Mouse (Mus musculus) left cerebral cortex, adult 2 months (tissue): ENCODE data around the gene Plekha7. TPM values are rescaled to one million over a fixed set of nuclear protein-coding genes. Genes with fewer than 3 reads are reported as not detected.
A peak's percentile ranks its signal among the peaks of the same experiment; 100 is the strongest.

Experiments
- DNase-seq, 2 experiments: peaks; one replicate each; pipeline ENCODE4 v3.0.0; 2021 to 2022; ENCODE audit warnings: low spot score in 2 of 2, mixed read lengths in 1 of 2; ENCODE audit errors: extremely low spot score in 1 of 2
- H3K27ac ChIP-seq: fragments of 200-600 bp; 2 replicates; pipeline ENCODE4 v1.8.1; 2022
- H3K4me3 ChIP-seq: fragments of 200-600 bp; 2 replicates; pipeline ENCODE4 v1.8.1; 2022
- CTCF ChIP-seq: fragments of 200-600 bp; IDR thresholded peaks from 2 replicates; pipeline ENCODE4 v1.8.1; 2022; ENCODE audit warnings: antibody characterized with exemption, mild to moderate bottlenecking, moderate library complexity
- intact Hi-C: fragments of 180-260 bp; cut with DNase I; formaldehyde crosslinking; loops from one replicate; pipeline ENCODE4 v1.15.1; 2025
- total RNA-seq, 2 experiments: library from RNA; stranded (reverse); gene quantifications; 2 replicates each; pipeline ENCODE4 v1.2.3; 2021

The Plekha7 gene
- total RNA-seq, 2 experiments from 2014 or later, result 25.5 to 31.0 TPM

DNA sequence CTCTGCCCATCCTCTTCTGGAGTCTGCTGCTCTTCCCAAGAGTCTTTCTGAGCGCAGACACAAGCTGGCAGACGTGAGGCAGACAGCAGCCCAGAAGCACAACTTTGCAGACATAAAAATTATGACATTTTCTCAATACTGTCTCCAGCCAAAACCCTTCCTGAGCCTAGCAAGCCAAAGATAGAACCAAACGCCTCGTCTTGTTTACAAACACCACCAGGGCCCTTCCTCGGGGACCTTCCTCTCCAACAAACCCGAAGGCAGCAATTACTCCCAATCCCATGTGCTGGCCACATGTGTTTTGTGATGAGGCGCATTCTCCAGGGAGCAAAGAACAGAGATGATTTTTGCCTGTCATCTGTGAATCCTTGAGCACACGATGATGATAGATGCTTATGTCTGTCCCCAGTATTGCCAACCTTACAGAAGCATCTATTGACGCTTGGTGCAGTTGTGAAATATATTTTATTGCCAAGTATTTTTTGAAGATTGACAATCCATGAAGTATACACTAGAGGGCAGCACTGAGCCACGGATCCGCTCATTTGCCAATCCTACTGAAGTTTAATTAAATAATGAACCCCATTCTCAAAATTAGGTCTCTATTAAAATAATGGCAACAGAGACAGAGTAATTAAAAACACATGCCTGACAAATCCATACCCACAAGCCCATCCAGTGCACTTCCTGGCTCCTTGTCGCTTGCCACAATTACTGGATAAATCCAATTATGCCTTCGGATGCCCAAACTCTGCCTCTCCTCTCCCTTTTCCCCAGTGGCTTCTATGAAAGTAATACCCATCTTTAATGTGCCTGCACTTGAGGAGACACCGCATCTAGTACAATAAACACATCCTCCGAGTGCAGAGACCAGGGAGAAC, 62.1 kb downstream of the Plekha7 start:
- Histone ChIP-seq H3K27ac (no peak overlapping the region), H3K4me3 (no peak overlapping the region)
- intact Hi-C loops, result loop anchor here (1.0 to 10.0 kb wide), 3 partner anchors 77 to 359 kb away; no protein-coding TSS in a partner anchor
- DNase-seq, result no peak
- TF ChIP-seq CTCF, result peak; percentile 90

DNA sequence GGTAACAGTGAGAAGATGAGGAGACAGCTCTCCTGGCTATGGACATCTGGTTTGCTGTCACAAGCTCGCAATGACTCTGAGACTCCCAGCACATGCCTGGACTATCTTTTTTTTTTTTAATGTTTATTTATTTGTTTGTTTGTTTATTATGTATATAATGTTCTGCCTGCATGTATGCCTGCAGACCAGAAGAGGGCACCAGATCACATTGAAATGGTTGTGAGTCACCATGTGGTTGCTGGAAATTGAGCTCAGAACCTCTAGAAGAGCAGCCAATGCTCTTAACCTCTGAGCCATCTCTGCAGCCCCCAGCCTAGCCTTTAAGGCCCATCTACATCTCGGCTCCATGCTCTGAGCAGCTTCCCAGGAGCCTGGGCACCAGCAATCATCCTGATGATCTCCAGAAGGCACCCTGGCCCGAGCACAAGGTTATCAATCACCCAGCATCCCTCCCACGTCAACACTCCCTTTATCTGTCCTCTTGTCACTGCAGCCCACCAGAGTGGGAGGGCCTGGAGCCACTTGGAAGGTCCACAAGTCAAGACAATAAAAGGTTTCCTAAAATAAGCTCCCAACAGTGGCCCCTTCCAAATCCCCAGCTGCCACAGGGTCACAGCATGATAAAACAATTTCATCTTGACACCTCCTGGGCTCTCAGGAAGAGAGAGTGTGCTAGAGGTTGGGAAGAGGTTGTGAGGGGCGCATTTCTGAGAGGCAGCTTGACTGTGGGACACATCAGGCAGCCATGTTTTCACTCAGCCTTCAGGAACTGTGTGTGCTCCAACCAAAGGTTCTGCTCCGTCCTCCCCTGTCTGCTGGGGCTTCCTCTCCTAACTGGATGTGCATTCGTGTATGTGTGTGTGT, 63.6 kb downstream of the Plekha7 start:
- TF ChIP-seq CTCF, result peak; percentile 53
- Histone ChIP-seq H3K4me3 (no peak overlapping the region), H3K27ac (no peak overlapping the region)
- intact Hi-C loops, result loop anchor here (5.0 to 10.0 kb wide), 2 partner anchors 82 to 360 kb away; no protein-coding TSS in a partner anchor
- no peak for DNase-seq

DNA sequence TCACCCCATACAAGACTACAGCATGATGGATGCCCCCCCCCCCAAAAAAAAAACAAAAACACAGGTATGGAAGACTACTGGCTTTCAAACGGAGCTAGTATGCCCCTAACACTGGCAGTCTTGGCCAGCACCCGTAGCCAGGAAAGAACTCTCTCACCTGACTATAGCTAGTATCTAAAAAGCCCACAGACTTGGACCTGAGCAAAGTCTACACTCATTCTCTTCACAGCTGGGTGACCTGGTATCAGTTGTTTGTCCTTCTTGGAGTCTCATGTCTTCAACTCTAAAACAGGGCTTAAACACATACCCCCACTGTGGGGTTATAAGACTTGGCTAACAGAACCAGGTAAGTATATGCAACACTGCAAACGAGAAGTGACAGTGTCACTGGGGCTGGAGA, 65.4 kb downstream of the Plekha7 start:
- no peak overlapping the region for H3K4me3 ChIP-seq
- H3K27ac ChIP-seq, result no peak overlapping the region
- intact Hi-C loops, result loop anchor here (10.0 kb wide), 1 partner anchor 362 kb away; no protein-coding TSS in a partner anchor
- no peak for DNase-seq
- no peak for TF ChIP-seq CTCF

DNA sequence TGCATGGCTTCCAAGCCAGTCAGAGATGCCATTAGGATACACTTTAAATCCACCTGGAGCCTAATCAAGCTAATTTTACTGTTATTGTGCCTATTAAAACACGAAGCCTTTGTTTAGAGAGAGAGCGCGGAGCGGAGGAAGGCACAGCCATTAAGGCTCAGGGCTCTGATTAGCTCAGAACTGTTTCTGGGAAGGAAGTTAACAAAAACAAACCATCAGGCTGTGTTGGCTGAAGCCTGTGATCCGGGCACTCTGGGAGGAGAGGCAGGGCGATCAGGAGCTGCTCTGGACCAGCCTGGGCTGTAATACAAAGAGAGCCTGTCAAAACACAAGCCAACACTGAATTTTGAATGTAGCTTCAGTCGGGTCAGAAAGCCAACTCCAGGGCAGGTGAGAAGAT, 66.6 kb downstream of the Plekha7 start:
- Histone ChIP-seq H3K27ac (no peak overlapping the region), H3K4me3 (no peak overlapping the region)
- DNase-seq, result no peak
- intact Hi-C loops, result loop anchor here (10.0 kb wide), 1 partner anchor 363 kb away; no protein-coding TSS in a partner anchor
- TF ChIP-seq CTCF, result no peak

GRCm38 (mm10) chr7:116240791-116241474, 67.2 kb downstream of the Plekha7 start:
- intact Hi-C loops, result loop anchor here (10.0 kb wide), 1 partner anchor 364 kb away; no protein-coding TSS in a partner anchor
- Histone ChIP-seq H3K27ac (no peak overlapping the region), H3K4me3 (no peak overlapping the region)
- no peak for TF ChIP-seq CTCF
- DNase-seq, result no peak

- DNase-seq, result no peak
- intact Hi-C loops, result loop anchor here (10.0 kb wide), 1 partner anchor 364 kb away; no protein-coding TSS in a partner anchor
- TF ChIP-seq CTCF, result no peak
- Histone ChIP-seq H3K4me3 (no peak overlapping the region), H3K27ac (no peak overlapping the region)
Observed at GRCm38 (mm10) chr7:116240353-116240752, 67.8 kb downstream of the Plekha7 start.

DNA sequence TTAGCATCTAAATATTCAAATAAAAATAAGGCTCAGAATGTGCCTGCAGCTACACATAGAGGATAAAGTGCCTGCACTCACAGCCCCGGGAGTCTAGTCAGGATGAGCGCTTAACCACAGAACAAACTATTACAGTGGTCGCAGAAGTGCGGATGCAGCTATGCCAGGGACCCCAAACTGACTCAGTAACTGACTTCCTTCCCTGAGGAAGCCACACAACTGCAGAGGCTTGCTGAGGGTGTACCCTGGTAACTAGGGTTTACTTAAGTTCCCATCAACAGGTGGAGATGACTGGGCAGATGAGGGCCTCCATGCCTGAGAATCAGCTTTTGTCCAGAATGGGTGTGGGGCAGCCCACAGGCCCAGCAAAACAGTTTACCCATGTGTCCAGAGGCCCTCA, 69.9 kb downstream of the Plekha7 start:
- no peak overlapping the region for H3K4me3 ChIP-seq
- intact Hi-C loops, result no loop called here
- no peak overlapping the region; the same call in 1 of the 2 replicates for H3K27ac ChIP-seq
- DNase-seq, result no peak
- TF ChIP-seq CTCF, result no peak

DNA sequence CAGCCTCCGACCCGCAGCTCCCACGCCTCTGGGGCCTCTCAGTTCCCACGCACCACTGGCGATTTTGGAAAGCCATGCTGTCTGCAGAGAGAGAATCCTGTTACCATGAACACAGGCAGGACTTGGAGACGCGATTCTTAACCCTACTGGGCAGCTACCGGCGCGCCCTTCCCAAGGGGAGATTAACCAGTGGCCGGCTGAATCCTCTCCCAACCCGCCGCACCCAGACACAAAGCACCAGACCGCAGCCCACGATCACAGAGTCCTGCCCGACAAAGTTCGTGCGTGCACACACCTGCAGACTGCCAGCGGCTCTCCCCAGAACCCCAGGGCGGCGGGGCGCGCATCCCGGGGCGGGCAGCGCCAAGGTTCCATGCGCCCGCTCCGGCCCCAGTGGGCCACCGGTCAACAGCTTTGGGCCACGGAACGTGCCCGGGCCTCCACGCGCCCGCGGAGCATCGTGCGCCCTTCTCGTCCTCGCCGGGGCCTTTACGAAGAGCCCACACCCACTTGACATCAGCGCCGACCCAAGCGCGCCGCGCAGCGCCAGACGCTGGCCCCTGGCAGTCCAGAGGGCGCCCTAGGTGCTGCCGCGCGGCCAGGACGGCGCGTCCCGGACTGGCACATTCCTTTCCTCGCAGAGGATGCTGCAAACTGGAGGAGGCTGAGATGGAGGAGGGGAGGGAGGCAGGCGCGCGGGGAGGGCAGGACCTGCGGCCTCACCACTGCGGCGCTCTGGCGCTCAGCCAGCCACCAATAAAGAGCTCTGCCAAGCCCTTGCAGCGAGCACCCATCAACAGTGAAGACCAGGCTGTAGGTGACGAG, 70.8 kb downstream of the Plekha7 start:
- intact Hi-C loops, result loop anchor here (2.0 kb wide), 1 partner anchor 51 kb away; no protein-coding TSS in a partner anchor
- Histone ChIP-seq H3K27ac (peak overlapping the region; percentile 84), H3K4me3 (peak overlapping the region; percentile 68)
- TF ChIP-seq CTCF, result no peak
- DNase-seq, result no peak

GRCm38 (mm10) chr7:116236608-116237007, 71.6 kb downstream of the Plekha7 start:
- DNase-seq, result no peak
- intact Hi-C loops, result loop anchor here (2.0 kb wide), 1 partner anchor 50 kb away; no protein-coding TSS in a partner anchor
- Histone ChIP-seq H3K4me3 (peak overlapping the region; percentile 68), H3K27ac (no peak overlapping the region)
- no peak for TF ChIP-seq CTCF

DNA sequence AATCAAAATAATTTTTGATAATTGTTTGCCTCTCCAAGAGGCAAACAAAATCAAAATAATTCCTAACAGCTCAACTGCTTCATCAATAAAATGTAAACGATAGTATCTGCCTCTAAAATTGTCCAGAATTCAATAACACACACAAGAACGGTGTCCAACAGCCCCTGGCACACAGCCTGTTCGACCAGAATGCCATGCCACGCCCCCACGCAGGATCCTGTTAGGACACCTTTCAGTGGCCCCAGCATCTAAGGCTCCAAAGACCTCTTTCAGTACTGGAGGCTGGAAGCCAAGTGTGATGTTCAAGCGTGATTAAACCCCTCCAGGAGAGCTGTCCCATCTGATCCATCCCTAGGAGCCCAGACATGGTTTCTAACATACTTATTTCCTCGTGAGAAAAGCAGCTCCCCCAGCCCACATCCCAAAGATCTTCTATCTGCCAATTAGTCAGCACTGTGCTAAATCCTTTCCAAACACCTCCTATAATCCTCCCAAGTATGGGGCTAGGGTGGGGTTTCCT, 73.8 kb downstream of the Plekha7 start:
- TF ChIP-seq CTCF, result no peak
- Histone ChIP-seq H3K4me3 (no peak overlapping the region), H3K27ac (no peak overlapping the region)
- DNase-seq, result no peak
- intact Hi-C loops, result no loop called here
